Comparison of ENCODE assay signal across 9 mouse cellular contexts in the genomic region with DNA sequence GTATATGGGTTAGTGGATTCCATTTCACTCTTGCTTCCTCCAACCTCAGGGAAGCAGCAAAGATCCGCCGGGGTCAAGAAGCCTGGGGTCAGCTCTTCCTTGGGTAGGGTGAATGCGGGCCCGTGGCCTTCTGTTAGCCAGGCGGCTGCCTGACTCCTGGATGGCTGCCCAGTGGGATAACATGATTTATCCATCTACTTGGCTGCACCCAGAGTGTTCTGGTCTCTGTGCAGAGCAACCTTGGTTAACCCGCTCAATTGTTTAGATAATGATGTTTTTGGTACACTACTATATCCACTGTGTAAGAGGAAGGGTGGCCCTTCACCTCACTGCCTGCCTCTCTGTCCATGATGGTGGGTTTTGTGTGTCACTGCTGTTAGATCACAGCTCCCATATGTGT. TPM values are rescaled to one million over a fixed set of nuclear protein-coding genes. Genes with fewer than 3 reads are reported as not detected.
DNase-seq lines count a peak whose midpoint lies in the region; ATAC-seq and TF ChIP-seq lines count a peak whose summit lies in the region.
"Had no signal": no experiment of that assay in that cellular context is flagged by ENCODE, and none has a peak within 500 bp of the region (broad histone marks: within the 10 kb centered on the region; RNA-seq: fewer than 3 reads in every experiment).

No protein-coding gene starts in this region.

- ATAC-seq in heart, postnatal 0 days (ENCODE audit: insufficient read depth, low read depth) = peak; percentile 34; the same call in 1 of the 2 replicates
- ATAC-seq in lung, embryonic 14.5 days (ENCODE audit: insufficient read depth) = peak; percentile 55; the same call in 1 of the 2 replicates
- ATAC-seq in forebrain, embryonic 11.5 days (replicated peaks; ENCODE audit: low FRiP score) = no peak
- ATAC-seq: Patski had no signal

- H3K27me3 ChIP-seq in heart, postnatal 0 days (ENCODE audit: control insufficient read depth, insufficient read depth, low read length) = no peaks in the 10 kb centered on the region
- H3K27me3 ChIP-seq in lung, embryonic 14.5 days (ENCODE audit: insufficient read depth, low read length) = no peaks in the 10 kb centered on the region
- H3K27me3 ChIP-seq in forebrain, embryonic 11.5 days (ENCODE audit: control insufficient read depth, insufficient read depth, low read length) = no peaks in the 10 kb centered on the region
- no peaks in the 10 kb centered on the region for H3K27me3 ChIP-seq in midbrain, embryonic 10.5 days (ENCODE audit: low read depth, poor library complexity, severe bottlenecking)
- H3K27me3 ChIP-seq: Patski had no signal

- H3K9me3 ChIP-seq in heart, postnatal 0 days (replicated peaks; ENCODE audit: control insufficient read depth, low read length) = no peaks in the 10 kb centered on the region
- no peaks in the 10 kb centered on the region for H3K9me3 ChIP-seq in lung, embryonic 14.5 days (ENCODE audit: low read depth, low read length)
- no peaks in the 10 kb centered on the region for H3K9me3 ChIP-seq in forebrain, embryonic 11.5 days (ENCODE audit: control insufficient read depth, low read length)
- no peaks in the 10 kb centered on the region for H3K9me3 ChIP-seq in midbrain, embryonic 10.5 days (replicated peaks)

- H3K9ac ChIP-seq in heart, postnatal 0 days (replicated peaks; ENCODE audit: low read depth, low read length) = no peak overlapping the region
- no peak overlapping the region for H3K9ac ChIP-seq in lung, embryonic 14.5 days
- no peak overlapping the region for H3K9ac ChIP-seq in forebrain, embryonic 11.5 days (ENCODE audit: low read length)

- DNase-seq in 3T3-L1 (ENCODE audit: low read depth, low spot score) = peak; percentile 32
- peak; percentile 79 for DNase-seq in adrenal gland, adult 8-10 months
- no peak for DNase-seq in heart, postnatal 0 days (ENCODE audit: low spot score)
- DNase-seq in lung, embryonic 14.5 days = peak; percentile 71
- DNase-seq in thymus, postnatal 14 days = no peak
- DNase-seq in forebrain, embryonic 11.5 days (ENCODE audit: low spot score) = no peak
- DNase-seq in midbrain, embryonic 10.5 days (ENCODE audit: low spot score) = no peak
- DNase-seq in layer of hippocampus, adult 18-20 months (ENCODE audit: low spot score in 2 of 2) = no peak

- no peak for TF ChIP-seq CTCF in heart, postnatal 0 days (IDR thresholded peaks at IDR 0.05; ENCODE audit: low read depth)
- TF ChIP-seq CTCF in lung, embryonic 14.5 days (IDR thresholded peaks at IDR 0.05; ENCODE audit: low read depth) = no peak

- H3K4me1 ChIP-seq in heart, postnatal 0 days (ENCODE audit: control insufficient read depth, insufficient read depth) = peaks cover 65% of the 10 kb centered on the region
- peaks cover 30% of the 10 kb centered on the region for H3K4me1 ChIP-seq in lung, embryonic 14.5 days (ENCODE audit: insufficient read depth)
- peaks cover 8% of the 10 kb centered on the region for H3K4me1 ChIP-seq in forebrain, embryonic 11.5 days (replicated peaks; ENCODE audit: control insufficient read depth, insufficient read depth, low read length)
- H3K4me1 ChIP-seq in midbrain, embryonic 10.5 days = peaks cover 59% of the 10 kb centered on the region

- H3K4me3 ChIP-seq in heart, postnatal 0 days (ENCODE audit: low read depth, low read length) = no peak overlapping the region
- no peak overlapping the region for H3K4me3 ChIP-seq in lung, embryonic 14.5 days (ENCODE audit: low read depth, low read length)
- no peak overlapping the region for H3K4me3 ChIP-seq in forebrain, embryonic 11.5 days (ENCODE audit: low read depth, low read length)
- H3K4me3 ChIP-seq in midbrain, embryonic 10.5 days = no peak overlapping the region

- H3K36me3 ChIP-seq in heart, postnatal 0 days (replicated peaks; ENCODE audit: control insufficient read depth, insufficient read depth, low read length) = no peaks in the 10 kb centered on the region
- 0 out of 2 replicates have a peak, but pooled peaks cover 7% of the 10 kb centered on the region for H3K36me3 ChIP-seq in lung, embryonic 14.5 days (ENCODE audit: insufficient read depth)
- H3K36me3 ChIP-seq in forebrain, embryonic 11.5 days (ENCODE audit: control insufficient read depth, insufficient read depth, low read length) = no peaks in the 10 kb centered on the region
- H3K36me3 ChIP-seq in midbrain, embryonic 10.5 days = peaks cover 17% of the 10 kb centered on the region

- TF ChIP-seq EP300 in heart, postnatal 0 days (IDR thresholded peaks at IDR 0.05; ENCODE audit: low read depth) = no peak

- peak overlapping the region; percentile 85 for H3K27ac ChIP-seq in heart, postnatal 0 days (ENCODE audit: low read depth)
- peak overlapping the region; percentile 42 for H3K27ac ChIP-seq in lung, embryonic 14.5 days (ENCODE audit: low read depth)
- H3K27ac ChIP-seq in forebrain, embryonic 11.5 days (ENCODE audit: low read depth, low read length) = no peak overlapping the region
- H3K27ac ChIP-seq in midbrain, embryonic 10.5 days (replicated peaks) = no peak overlapping the region

- no peak overlapping the region for H3K4me2 ChIP-seq in heart, postnatal 0 days (ENCODE audit: low read depth, low read length)
- no peak overlapping the region for H3K4me2 ChIP-seq in lung, embryonic 14.5 days
- H3K4me2 ChIP-seq in forebrain, embryonic 11.5 days (ENCODE audit: low read depth, low read length, severe bottlenecking) = no peak overlapping the region

- WGBS in heart, postnatal 0 days = 31% methylated on average over 6 of the region's 6 CpGs
- WGBS in lung, embryonic 14.5 days = 37% methylated on average over 6 of the region's 6 CpGs
- 93% methylated on average over 6 of the region's 6 CpGs for WGBS in forebrain, embryonic 11.5 days
- WGBS in midbrain, embryonic 10.5 days = 91% methylated on average over 6 of the region's 6 CpGs

RNA-seq across cellular contexts. Expression of a gene that starts 14.7 kb away (rescaled TPM):
- 10 to 100 TPM; 41.0 to 51.5 (median 44.3) TPM for total RNA-seq in adrenal gland, adult 8-10 months (2022)
- total RNA-seq in heart, postnatal 0 days (2014; rRNA removed; ENCODE audit: low replicate concordance) = 144 TPM in 2 replicates
- polyA plus RNA-seq in heart, postnatal 0 days (2015; fragmentation: Nextera tagmentation; extraction: Ambion mirVana) = 42.4 and 49.7 TPM in 2 replicates
- 135 and 144 TPM in 2 replicates for polyA plus RNA-seq in lung, embryonic 14.5 days (2014; fragmentation: Nextera tagmentation; extraction: Ambion mirVana)
- polyA plus RNA-seq in forebrain, embryonic 11.5 days (2014; fragmentation: Nextera tagmentation; extraction: Ambion mirVana) = 66.1 and 73.7 TPM in 2 replicates
- polyA plus RNA-seq in midbrain, embryonic 10.5 days (2016; fragmentation: Nextera tagmentation; extraction: Ambion mirVana) = 72.5 and 84.4 TPM in 2 replicates
- 10 to 100 TPM; 63.4 to 68.9 TPM for total RNA-seq in layer of hippocampus, adult 18-20 months (2021)

Comparison
In these comparisons a context has a peak if more than half of its experiments do, and no peak if none do; other contexts are left out.
1. DNase-seq: peak in 3T3-L1 (single experiment), adrenal gland, adult 8-10 months (single experiment) and lung, embryonic 14.5 days (single experiment); none in heart, postnatal 0 days (single experiment), thymus, postnatal 14 days (single experiment), forebrain, embryonic 11.5 days (single experiment), midbrain, embryonic 10.5 days (single experiment) and layer of hippocampus, adult 18-20 months (0 of 2).
2. H3K27ac ChIP-seq: peak in heart, postnatal 0 days (single experiment) and lung, embryonic 14.5 days (single experiment); none in forebrain, embryonic 11.5 days (single experiment) and midbrain, embryonic 10.5 days (single experiment).